Mouse (Mus musculus): ENCODE data around the gene Shc1. TPM values are rescaled to one million over a fixed set of nuclear protein-coding genes. Genes with fewer than 3 reads are reported as not detected.

Shc1 gene
- total and polyA plus RNA-seq, 3 experiments = 49.2 to 79.8 TPM; not detected in 1

- TF ChIP-seq E2F4 (IDR thresholded peaks at IDR 0.05; ENCODE audit: borderline replicate concordance, low read depth, low read length) = no peak
- TF ChIP-seq TCF12 (IDR thresholded peaks at IDR 0.05; ENCODE audit: low read depth, low read length) = peak; percentile 49
- no peak for TF ChIP-seq USF2 (IDR thresholded peaks at IDR 0.05; ENCODE audit: borderline replicate concordance in 1 of 2, insufficient read depth in 1 of 2, low read depth in 1 of 2, low read length in 2 of 2)
- TF ChIP-seq CHD2 (IDR thresholded peaks at IDR 0.05; ENCODE audit: low read length) = no peak
- no peak for TF ChIP-seq ZMIZ1 (IDR thresholded peaks at IDR 0.05; ENCODE audit: low read depth, low read length)
- peak; percentile 53; the same call in 1 of the 2 replicates for TF ChIP-seq GABPA (IDR thresholded peaks at IDR 0.05; ENCODE audit: low read depth, low read length)
- TF ChIP-seq MYB (IDR thresholded peaks at IDR 0.05; ENCODE audit: low read depth, low read length) = peak; percentile 37
- TF ChIP-seq NELFE (IDR thresholded peaks at IDR 0.05; ENCODE audit: low read depth, low read length) = peak; percentile 71
- no peak for TF ChIP-seq CHD1 (IDR thresholded peaks at IDR 0.05; ENCODE audit: low read depth, low read length)
- TF ChIP-seq ZC3H11A (IDR thresholded peaks at IDR 0.05; ENCODE audit: low read depth, low read length) = no peak
- peak; percentile 40; the same call in 1 of the 2 replicates for TF ChIP-seq POLR2AphosphoS2 (IDR thresholded peaks at IDR 0.05; ENCODE audit: low read length)
- TF ChIP-seq MAZ (IDR thresholded peaks at IDR 0.05; ENCODE audit: low read depth, low read length) = peak; percentile 90; the same call in 1 of the 2 replicates
- no peak for TF ChIP-seq CTCF (IDR thresholded peaks at IDR 0.05 in 2 of 3, conservative IDR thresholded peaks at IDR 0.05 in 1 of 3; ENCODE audit: control insufficient read depth in 1 of 3, insufficient read depth in 1 of 3, low read depth in 2 of 3, low read length in 3 of 3, poor library complexity in 1 of 3, severe bottlenecking in 1 of 3)
- no peak for TF ChIP-seq NRF1 (IDR thresholded peaks at IDR 0.05; ENCODE audit: insufficient read depth, low read depth, low read length, poor library complexity, severe bottlenecking)
Observed at GRCm38 (mm10) chr3:89448720-89449537, 30.7 kb downstream of the Shc1 start (continued).

- no peaks in the 10 kb centered on the region for H3K9me3 ChIP-seq (replicated peaks; ENCODE audit: insufficient read depth, low read length)
- no peak for TF ChIP-seq CHD2 (IDR thresholded peaks at IDR 0.05; ENCODE audit: low read length)
- TF ChIP-seq RAD21 (IDR thresholded peaks at IDR 0.05; ENCODE audit: low read depth, low read length) = peak; percentile 89
- TF ChIP-seq BHLHE40 (IDR thresholded peaks at IDR 0.05; ENCODE audit: borderline replicate concordance, low read depth, low read length) = no peak
- TF ChIP-seq HCFC1 (IDR thresholded peaks at IDR 0.05; ENCODE audit: low read depth, low read length) = no peak
- no peak for TF ChIP-seq KAT2A (conservative IDR thresholded peaks at IDR 0.05; ENCODE audit: low read depth, low read length)
- TF ChIP-seq SMC3 (IDR thresholded peaks at IDR 0.05; ENCODE audit: low read depth, low read length) = peak; percentile 73
- no peak for TF ChIP-seq MEF2A (IDR thresholded peaks at IDR 0.05; ENCODE audit: extremely low read depth, insufficient replicate concordance, low read depth, low read length, poor library complexity, severe bottlenecking)
- no peak for TF ChIP-seq MAX (IDR thresholded peaks at IDR 0.05; ENCODE audit: low read length)
- TF ChIP-seq CTCF (IDR thresholded peaks at IDR 0.05 in 2 of 3, conservative IDR thresholded peaks at IDR 0.05 in 1 of 3; ENCODE audit: control insufficient read depth in 1 of 3, insufficient read depth in 1 of 3, low read depth in 2 of 3, low read length in 3 of 3, poor library complexity in 1 of 3, severe bottlenecking in 1 of 3) = peak; percentile 94 to 99 (median 98)
- no peak for TF ChIP-seq MYB (IDR thresholded peaks at IDR 0.05; ENCODE audit: low read depth, low read length)
- peak; percentile 7; the same call in 1 of the 2 replicates for TF ChIP-seq ETS1 (IDR thresholded peaks at IDR 0.05; ENCODE audit: low read depth, low read length)
- TF ChIP-seq MYC (IDR thresholded peaks at IDR 0.05; ENCODE audit: low read depth, low read length) = peak; percentile 38; the same call in 1 of the 2 replicates
- peak; percentile 74 for TF ChIP-seq ZC3H11A (IDR thresholded peaks at IDR 0.05; ENCODE audit: low read depth, low read length)
- TF ChIP-seq ZNF384 (IDR thresholded peaks at IDR 0.05; ENCODE audit: low read depth, low read length) = peak; percentile 46; the same call in 1 of the 2 replicates
- H3K9ac ChIP-seq (ENCODE audit: control insufficient read depth, low read depth, low read length, poor library complexity, severe bottlenecking) = peak overlapping the region; percentile 50
- H3K4me3 ChIP-seq (ENCODE audit: control insufficient read depth in 1 of 2, insufficient read depth in 1 of 2, low read depth in 2 of 2, low read length in 2 of 2) = peak overlapping the region; percentile 33 to 43
- peaks cover 0 to 3% of the 10 kb centered on the region in 2 experiments; a peak in 2 of 4 replicates for H3K36me3 ChIP-seq (ENCODE audit: control insufficient read depth in 1 of 2, insufficient read depth in 2 of 2, low read length in 2 of 2)
- H3K4me1 ChIP-seq (ENCODE audit: control insufficient read depth in 1 of 2, insufficient read depth in 2 of 2, low read length in 2 of 2) = peaks cover 0 to 8% of the 10 kb centered on the region in 2 experiments; a peak in 2 of 4 replicates
- DNase-seq (ENCODE audit: low read depth, low spot score) = peak; percentile 93
- H3K27me3 ChIP-seq (ENCODE audit: control insufficient read depth in 1 of 2, insufficient read depth in 2 of 2, low read length in 2 of 2) = no peaks in the 10 kb centered on the region
- H3K79me2 ChIP-seq (ENCODE audit: control insufficient read depth, insufficient read depth, low read length, poor library complexity) = no peaks in the 10 kb centered on the region
- peak overlapping the region; percentile 59 for H3K27ac ChIP-seq (ENCODE audit: control insufficient read depth, low read depth, low read length)
Observed at GRCm38 (mm10) chr3:89449541-89449940, 31.3 kb downstream of the Shc1 start.

Measured in MEL (cell line).